In genomic region chr2:59932244-59932643, GRCm38 (mm10) we compare ENCODE assay signal across 15 mouse cellular contexts.
"Had no signal": no experiment of that assay in that cellular context is flagged by ENCODE, and none has a peak within 500 bp of the region (broad histone marks: within the 10 kb centered on the region; RNA-seq: fewer than 3 reads in every experiment).

No protein-coding gene starts in this region.

- H3K4me1 ChIP-seq: neural tube, embryonic 15.5 days; stomach, embryonic 15.5 days had no signal

- H3K4me2 ChIP-seq: neural tube, embryonic 15.5 days; stomach, embryonic 15.5 days had no signal

- H3K9ac ChIP-seq: neural tube, embryonic 15.5 days; stomach, embryonic 15.5 days had no signal

- H3K27me3 ChIP-seq: neural tube, embryonic 15.5 days; stomach, embryonic 15.5 days had no signal

- H3K27ac ChIP-seq: neural tube, embryonic 15.5 days; stomach, embryonic 15.5 days; stomach, postnatal 0 days had no signal

- DNase-seq: retina, postnatal 1 day; right cerebral cortex, adult 18-20 months; right cerebral cortex, postnatal 14 days; right cerebral cortex, postnatal 25 days; right cerebral cortex, postnatal 4 days; spleen, adult 18-20 months; thymus, adult 18-20 months; thymus, adult 2 months; thymus, postnatal 14 days; thymus, postnatal 25 days; thymus, postnatal 36 days; thymus, postnatal 4 days had no signal

- H3K4me3 ChIP-seq: neural tube, embryonic 15.5 days; stomach, embryonic 15.5 days had no signal

- H3K36me3 ChIP-seq: stomach, embryonic 15.5 days had no signal

- H3K9me3 ChIP-seq: neural tube, embryonic 15.5 days; stomach, embryonic 15.5 days had no signal
